Mouse (Mus musculus) Patski (cell line): ENCODE measurements at regions not wholly inside any gene's neighbourhood (a gene's known extent, or its start where the extent isn't known, plus 50 kb on each side); places are given as distances from the start of the nearest gene placed in this dataset.

Experiments
- ATAC-seq: fragments of 100-300 bp; one replicate; pipeline ENCODE4 v1.8.0; 2021
- CTCF ChIA-PET: fragments of 350-600 bp; sonication (Branson Sonifier 250); formaldehyde crosslinking; loops from one replicate; lab custom pipeline; 2022; ENCODE audit warnings: inconsistent platforms; lab: Charles Lee
- POLR2A ChIA-PET: fragments of 350-600 bp; sonication (Branson Sonifier 250); formaldehyde crosslinking; loops from one replicate; lab custom pipeline; 2022; ENCODE audit warnings: antibody characterized with exemption, inconsistent platforms; lab: Charles Lee
- DNase-seq: peaks from one replicate; pipeline ENCODE4 v3.0.0-alpha.2; 2011; ENCODE audit warnings: low read depth, low spot score
- H3K27me3 ChIP-seq: fragments of 371-371 bp; one replicate; pipeline ENCODE4 v1.5.1; 2021
- CTCF ChIP-seq: fragments of 100-300 bp; IDR thresholded peaks from one replicate; pipeline ENCODE4 v1.5.1; 2021
- in situ Hi-C: fragments of 300-500 bp; cut with MboI; formaldehyde crosslinking; loops from 3 replicates; pipeline ENCODE4 v1.11.1; 2018; ENCODE audit warnings: low pct_unique_long_range_greater_than_20kb, mixed read lengths

- TF ChIP-seq CTCF = no peak
- DNase-seq = no peak
- H3K27me3 ChIP-seq = peaks cover 2% of the 10 kb centered on the region
- ChIA-PET CTCF (no interaction called here), POLR2A (interaction anchor here (0.7 kb wide), 1 partner anchor 384 kb away, joined by 7 read pairs; no protein-coding TSS in a partner anchor)
- in situ Hi-C loops = no loop called here
- ATAC-seq = no peak
Observed at GRCm38 (mm10) chr12:25438217-25439028, 341.5 kb upstream of the Id2 start.

- DNase-seq = no peak
- POLR2A ChIA-PET = interaction anchor here (0.7 kb wide), 1 partner anchor 385 kb away, joined by 7 read pairs; no protein-coding TSS in a partner anchor
Observed at GRCm38 (mm10) chr12:25437556-25437955, 340.6 kb upstream of the Id2 start.

DNA sequence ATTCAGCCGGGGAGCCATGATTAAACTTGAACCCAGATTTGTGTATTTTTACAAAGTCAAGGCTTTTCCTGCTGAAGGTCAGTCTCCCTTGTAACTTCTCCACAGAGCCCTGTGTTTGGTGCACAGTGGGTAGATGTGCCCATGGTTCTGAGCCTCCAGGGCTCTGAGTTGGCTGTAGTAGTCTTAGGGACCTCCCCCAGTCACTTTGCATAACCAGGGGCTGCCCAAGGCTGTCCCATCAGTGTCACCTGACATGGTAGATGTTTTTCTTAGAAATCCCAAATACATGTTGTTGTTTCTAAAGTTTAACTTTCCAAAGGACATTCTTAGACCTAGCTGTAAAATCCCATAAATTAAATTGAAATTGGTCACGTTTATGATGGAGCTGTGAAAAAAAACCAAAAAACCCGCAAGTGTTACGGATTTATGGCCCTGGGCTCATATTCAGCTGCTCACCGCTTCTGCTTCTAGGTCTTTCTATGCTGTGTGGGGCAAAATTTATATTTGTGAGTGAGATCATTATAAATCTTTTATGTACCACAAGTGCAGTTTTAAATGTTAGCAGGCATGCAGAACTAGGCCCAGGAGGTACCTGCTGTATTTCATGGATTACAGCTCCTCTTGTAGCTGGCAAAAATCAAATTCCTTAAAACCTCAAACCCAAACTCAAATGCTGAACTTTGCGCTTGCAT, 339.4 kb upstream of the Id2 start:
- no peak for TF ChIP-seq CTCF
- in situ Hi-C loops = no loop called here
- no peak for DNase-seq
- ChIA-PET POLR2A (no interaction called here), CTCF (no interaction called here)
- no peak for ATAC-seq
- peaks cover 4% of the 10 kb centered on the region for H3K27me3 ChIP-seq

More at GRCm38 (mm10) chr12:25437556-25437955, 340.6 kb upstream of the Id2 start:
- TF ChIP-seq CTCF = no peak
- no peak for ATAC-seq
- H3K27me3 ChIP-seq = peaks cover 4% of the 10 kb centered on the region
- CTCF ChIA-PET = no interaction called here
- in situ Hi-C loops = no loop called here

GRCm38 (mm10) chr12:25432796-25433195, 335.9 kb upstream of the Id2 start:
- H3K27me3 ChIP-seq = peaks cover 4% of the 10 kb centered on the region
- no peak for TF ChIP-seq CTCF
- ATAC-seq = no peak
- CTCF ChIA-PET = no interaction called here
- no peak for DNase-seq
- POLR2A ChIA-PET = no interaction called here
- in situ Hi-C loops = no loop called here

GRCm38 (mm10) chr12:25430911-25431310, 334.0 kb upstream of the Id2 start:
- ChIA-PET CTCF (no interaction called here), POLR2A (no interaction called here)
- no peak for TF ChIP-seq CTCF
- ATAC-seq = no peak
- DNase-seq = no peak
- in situ Hi-C loops = no loop called here
- peaks cover 4% of the 10 kb centered on the region for H3K27me3 ChIP-seq

DNA sequence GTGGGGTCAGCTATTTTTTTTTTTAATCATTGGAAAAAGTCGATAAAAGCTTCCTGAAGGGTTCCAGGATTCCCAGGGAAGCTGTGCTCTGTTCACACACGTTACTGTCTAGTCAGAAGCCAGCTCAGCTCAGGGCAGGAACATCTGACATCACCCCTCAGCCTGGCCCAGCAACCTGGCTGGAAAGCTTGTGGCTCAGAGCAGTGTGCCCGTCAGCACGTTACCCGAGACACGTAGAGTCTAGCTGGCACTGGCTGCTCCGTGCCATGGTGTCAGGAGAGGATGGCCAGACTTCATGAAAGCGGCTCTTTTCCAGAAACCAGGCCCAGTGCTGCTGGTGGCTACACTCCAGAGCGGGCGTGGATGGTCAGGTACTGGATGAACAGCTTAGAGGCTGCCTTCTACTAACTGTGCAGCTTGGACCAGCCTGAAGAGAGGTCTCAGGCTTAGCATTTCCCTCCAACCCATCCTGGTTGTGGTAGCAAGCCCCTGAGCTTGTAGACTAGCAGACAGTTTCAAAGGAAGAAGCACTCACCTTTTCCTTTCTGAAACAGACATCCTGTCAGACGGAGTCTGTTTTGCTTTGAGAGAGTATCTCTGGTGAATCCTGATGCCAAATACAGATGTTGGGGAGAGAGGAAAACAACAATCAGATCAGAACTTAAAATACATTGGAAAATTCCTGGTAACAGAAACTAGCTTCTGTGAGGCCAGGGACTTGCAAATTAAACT, 331.1 kb upstream of the Id2 start:
- no peaks in the 10 kb centered on the region for H3K27me3 ChIP-seq
- ATAC-seq = no peak
- POLR2A ChIA-PET = no interaction called here
- CTCF ChIA-PET = no interaction called here
- no peak for DNase-seq
- in situ Hi-C loops = no loop called here
- no peak for TF ChIP-seq CTCF

DNA sequence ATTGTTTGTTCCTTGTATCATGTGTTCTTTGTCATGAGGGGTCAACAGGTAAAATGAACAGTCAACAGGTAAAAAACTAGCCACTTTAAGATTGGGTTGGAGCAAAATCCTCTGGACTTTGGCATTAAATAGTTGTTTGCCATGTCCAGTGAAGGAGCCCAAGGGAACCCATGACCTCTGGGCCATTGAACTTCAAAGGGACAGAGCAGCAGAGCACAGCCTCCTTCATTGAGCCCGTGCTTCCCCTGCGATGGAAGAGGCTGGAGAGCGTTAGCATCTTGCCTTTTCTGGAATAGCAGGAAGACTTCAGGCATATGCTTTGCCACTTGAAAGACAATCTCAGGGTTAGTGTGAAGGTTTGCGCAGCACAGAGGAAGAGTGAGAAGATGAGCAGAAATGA, 320.4 kb upstream of the Id2 start:
- DNase-seq (no peak), ATAC-seq (no peak)
- no peaks in the 10 kb centered on the region for H3K27me3 ChIP-seq
- POLR2A ChIA-PET = no interaction called here
- in situ Hi-C loops = loop anchor here (5.0 kb wide), 1 partner anchor 320 kb away; the partner anchor contains the start of gene Id2
- no peak for TF ChIP-seq CTCF
- CTCF ChIA-PET = no interaction called here

DNA sequence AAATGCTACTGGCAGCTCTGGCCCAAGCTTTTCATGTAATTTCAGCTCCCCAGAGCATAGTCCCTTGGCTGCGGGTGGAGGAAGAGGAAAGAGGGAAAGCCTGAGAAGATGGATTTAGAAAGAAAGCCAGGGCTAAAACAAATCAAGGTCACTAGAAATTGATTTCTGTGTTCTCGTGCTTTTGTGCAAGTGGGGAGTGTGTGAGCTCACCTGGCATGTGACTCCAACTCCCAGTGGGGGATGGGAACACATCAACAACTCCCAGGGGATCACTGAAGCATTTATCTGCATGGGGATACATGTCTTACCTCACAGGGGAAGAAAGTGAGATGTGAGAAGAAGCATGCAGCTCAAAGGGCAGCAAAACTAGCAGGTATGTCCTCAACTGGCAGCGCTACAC, 319.6 kb upstream of the Id2 start:
- ChIA-PET CTCF (no interaction called here), POLR2A (interaction anchor here (0.9 kb wide), 1 partner anchor 10 kb away, joined by 3 read pairs; no protein-coding TSS in a partner anchor)
- DNase-seq (no peak), ATAC-seq (no peak)
- no peak for TF ChIP-seq CTCF
- in situ Hi-C loops = loop anchor here (5.0 kb wide), 1 partner anchor 319 kb away; the partner anchor contains the start of gene Id2
- H3K27me3 ChIP-seq = no peaks in the 10 kb centered on the region

- no peak for ATAC-seq
- in situ Hi-C loops = loop anchor here (5.0 kb wide), 1 partner anchor 318 kb away; the partner anchor contains the start of gene Id2
- no peak for TF ChIP-seq CTCF
- no peaks in the 10 kb centered on the region for H3K27me3 ChIP-seq
- no peak for DNase-seq
- ChIA-PET CTCF (interaction anchor here (0.8 to 1.0 kb wide), 3 partner anchors 17 to 326 kb away, joined by 3 read pairs; no protein-coding TSS in a partner anchor), POLR2A (interaction anchor here (0.9 kb wide), 1 partner anchor 9 kb away, joined by 3 read pairs; no protein-coding TSS in a partner anchor)
Observed at GRCm38 (mm10) chr12:25415641-25416040, 318.7 kb upstream of the Id2 start.

GRCm38 (mm10) chr12:25415232-25415631, 318.3 kb upstream of the Id2 start:
- ChIA-PET POLR2A (interaction anchor here (0.6 kb wide), 1 partner anchor 121 kb away, joined by 3 read pairs; no protein-coding TSS in a partner anchor), CTCF (interaction anchor here (0.8 to 1.0 kb wide), 3 partner anchors 17 to 325 kb away, joined by 3 read pairs; no protein-coding TSS in a partner anchor)
- in situ Hi-C loops = loop anchor here (5.0 kb wide), 1 partner anchor 318 kb away; the partner anchor contains the start of gene Id2
- peak; percentile 66 for TF ChIP-seq CTCF
- ATAC-seq (no peak), DNase-seq (no peak)
- H3K27me3 ChIP-seq = no peaks in the 10 kb centered on the region
